Mouse (Mus musculus): ENCODE results near the gene Gm42906.

DNA sequence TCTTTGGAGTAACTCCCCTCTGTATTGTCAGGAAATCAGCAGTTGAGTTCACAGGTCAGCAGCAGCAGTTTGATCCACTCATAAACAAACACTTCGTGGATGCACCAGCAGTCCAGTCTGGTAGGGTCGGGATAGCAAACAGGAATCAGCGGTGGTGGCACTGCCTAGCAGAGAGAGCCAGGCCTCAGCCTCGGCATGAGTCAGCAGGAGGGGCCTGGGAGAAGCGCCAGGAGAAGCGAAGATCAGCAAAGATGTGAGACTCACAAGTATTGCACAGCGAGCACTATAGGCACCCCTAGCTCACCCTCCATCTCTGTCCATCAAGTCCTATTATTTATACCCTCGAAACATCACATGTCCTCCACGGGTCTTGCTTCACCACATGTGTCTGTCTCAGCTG lies 189.2 kb downstream of the Gm42906 start:
- TF ChIP-seq POLR2A (IDR thresholded peaks at IDR 0.05; ENCODE audit: insufficient read depth, low read length) (no peak), CTCF (IDR thresholded peaks at IDR 0.05; ENCODE audit: low read depth, low read length) (no peak), EP300 (IDR thresholded peaks at IDR 0.05; ENCODE audit: insufficient read depth, low read depth, low read length) (no peak)
